Mouse (Mus musculus): ENCODE measurements around the gene Lax1. TPM values are rescaled to one million over a fixed set of nuclear protein-coding genes. Genes with fewer than 3 reads are reported as not detected.
A peak's percentile ranks its signal among the peaks of the same experiment; 100 is the strongest.

Gene Lax1
- total and polyA plus RNA-seq, 3 experiments, result 14.2 to 15.6 (median 14.9) TPM

DNA sequence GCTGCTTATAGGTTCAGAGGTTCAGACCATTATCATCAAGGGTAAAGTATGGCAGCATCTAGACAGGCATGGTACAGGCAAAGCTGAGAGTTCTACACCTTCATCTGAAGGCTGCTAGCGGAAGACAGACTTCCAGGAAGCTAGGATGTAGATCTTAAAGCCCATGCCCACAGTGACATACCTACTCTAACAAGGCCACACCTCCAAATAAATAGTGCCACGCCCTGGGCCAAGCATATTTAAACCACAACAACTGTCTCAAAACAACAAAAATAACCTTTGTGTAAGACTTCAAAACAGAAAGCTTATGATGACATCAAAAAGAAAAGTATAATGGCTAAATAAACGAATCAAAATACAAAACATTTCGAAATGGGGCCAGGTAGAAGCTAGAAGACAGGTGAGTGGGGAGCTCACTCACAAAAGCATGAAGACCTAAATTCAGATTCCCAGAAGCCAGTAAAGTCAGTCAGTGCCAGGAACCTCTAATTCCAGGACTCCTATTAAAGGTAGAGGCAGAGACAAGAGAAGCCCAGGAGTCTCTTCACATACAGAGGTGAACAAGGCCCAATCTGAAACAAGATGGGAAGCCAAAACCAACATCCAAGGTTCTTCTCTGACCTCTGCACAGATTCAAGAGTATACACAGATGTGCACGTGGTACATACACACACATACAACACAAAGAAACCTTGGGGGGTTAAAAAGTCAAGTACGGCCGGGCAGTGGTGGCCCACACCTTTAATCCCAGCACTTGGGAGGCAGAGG lies 39.4 kb downstream of the Lax1 start:
- Histone ChIP-seq H3K79me2 (replicated peaks; ENCODE audit: control insufficient read depth, extremely low read depth, insufficient read depth, poor library complexity, severe bottlenecking) (peaks cover 69% of the 10 kb centered on the region), H3K4me3 (replicated peaks in 1 of 3; ENCODE audit: low read depth in 2 of 3, low read length in 2 of 3, poor library complexity in 1 of 3) (no peak overlapping the region), H3K4me2 (ENCODE audit: insufficient read depth, low read depth, poor library complexity, severe bottlenecking) (no peak overlapping the region), H3K4me1 (ENCODE audit: control insufficient read depth in 1 of 2, insufficient read depth in 2 of 2) (peaks cover 9 to 29% of the 10 kb centered on the region in 2 experiments; a peak in 3 of 4 replicates), H3K36me3 (replicated peaks in 1 of 2; ENCODE audit: control insufficient read depth in 1 of 2, insufficient read depth in 1 of 2, low read length in 1 of 2) (peaks cover 32 to 76% of the 10 kb centered on the region in 2 experiments), H3K9ac (ENCODE audit: insufficient read depth, low read depth) (no peak overlapping the region), H3K27me3 (replicated peaks) (no peaks in the 10 kb centered on the region), H3K9me3 (replicated peaks; ENCODE audit: low read length) (no peaks in the 10 kb centered on the region), H3K27ac (ENCODE audit: insufficient read depth, low read depth) (no peak overlapping the region)
- in situ Hi-C loops (cut with MboI; ENCODE audit: low pct_ligation_motif_present, low pct_unique_long_range_greater_than_20kb, low sequenced_read_pairs) (no loop called here), dilution Hi-C loops (cut with MboI; ENCODE audit: extremely low pct_ligation_motif_present, extremely low pct_unique_long_range_greater_than_20kb, low sequenced_read_pairs) (no loop called here)
- TF ChIP-seq USF1 (IDR thresholded peaks at IDR 0.05; ENCODE audit: low read depth, low read length), result no peak
- no peak for TF ChIP-seq GABPA (IDR thresholded peaks at IDR 0.05; ENCODE audit: insufficient replicate concordance, low read depth, low read length)
- TF ChIP-seq NELFE (IDR thresholded peaks at IDR 0.05; ENCODE audit: low read depth, low read length), result no peak
- TF ChIP-seq MAZ (IDR thresholded peaks at IDR 0.05; ENCODE audit: low read depth, low read length), result no peak
- TF ChIP-seq JUN (IDR thresholded peaks at IDR 0.05; ENCODE audit: insufficient read depth, low read depth, low read length), result no peak
- TF ChIP-seq TBP (conservative IDR thresholded peaks at IDR 0.05; ENCODE audit: low read depth, low read length), result no peak
- TF ChIP-seq USF2 (conservative IDR thresholded peaks at IDR 0.05; ENCODE audit: low read depth, low read length), result no peak
- TF ChIP-seq ZNF384 (IDR thresholded peaks at IDR 0.05; ENCODE audit: low read depth, low read length), result no peak
- TF ChIP-seq CHD2 (IDR thresholded peaks at IDR 0.05; ENCODE audit: low read length), result no peak
- no peak for DNase-seq (ENCODE audit: extremely low read depth)

DNA sequence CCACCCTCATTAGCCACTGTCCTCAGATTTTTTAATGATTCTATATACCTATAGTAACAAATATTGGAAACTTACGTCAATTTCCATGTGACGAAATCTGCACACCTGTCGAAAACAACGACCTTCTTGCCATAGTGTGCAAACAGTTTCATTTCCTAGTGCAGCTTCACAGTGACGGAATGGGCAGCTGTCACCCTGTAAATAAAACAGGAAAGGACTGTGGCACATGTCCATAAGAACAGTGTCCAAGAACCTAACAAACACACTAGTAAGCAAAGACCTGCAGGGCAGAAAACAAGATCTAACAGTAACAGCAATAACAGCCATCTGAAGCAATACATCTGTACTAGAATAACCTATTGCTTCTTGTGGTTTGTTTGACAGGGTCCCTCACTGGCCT lies 44.3 kb downstream of the Lax1 start:
- DNase-seq (ENCODE audit: extremely low read depth), result no peak
- H3K4me3 ChIP-seq (replicated peaks in 1 of 3; ENCODE audit: low read depth in 2 of 3, low read length in 2 of 3, poor library complexity in 1 of 3), result no peak overlapping the region
- H3K9ac ChIP-seq (ENCODE audit: insufficient read depth, low read depth), result no peak overlapping the region
- H3K27me3 ChIP-seq (replicated peaks), result no peaks in the 10 kb centered on the region
- in situ Hi-C loops (cut with MboI; ENCODE audit: low pct_ligation_motif_present, low pct_unique_long_range_greater_than_20kb, low sequenced_read_pairs) (no loop called here), dilution Hi-C loops (cut with MboI; ENCODE audit: extremely low pct_ligation_motif_present, extremely low pct_unique_long_range_greater_than_20kb, low sequenced_read_pairs) (no loop called here)
- peak overlapping the region; percentile 35; the same call in 1 of the 2 replicates for H3K27ac ChIP-seq (ENCODE audit: insufficient read depth, low read depth)
- peaks cover 4 to 11% of the 10 kb centered on the region in 2 experiments; a peak in 3 of 4 replicates for H3K4me1 ChIP-seq (ENCODE audit: control insufficient read depth in 1 of 2, insufficient read depth in 2 of 2)
- H3K79me2 ChIP-seq (replicated peaks; ENCODE audit: control insufficient read depth, extremely low read depth, insufficient read depth, poor library complexity, severe bottlenecking), result peaks cover 45% of the 10 kb centered on the region
- H3K9me3 ChIP-seq (replicated peaks; ENCODE audit: low read length), result no peaks in the 10 kb centered on the region
- H3K4me2 ChIP-seq (ENCODE audit: insufficient read depth, low read depth, poor library complexity, severe bottlenecking), result no peak overlapping the region
- TF ChIP-seq MAFK (IDR thresholded peaks at IDR 0.05; ENCODE audit: insufficient replicate concordance, low read length) (no peak), CHD1 (IDR thresholded peaks at IDR 0.05; ENCODE audit: low read depth, low read length) (no peak), SMC3 (IDR thresholded peaks at IDR 0.05; ENCODE audit: low read depth, low read length) (no peak)
- H3K36me3 ChIP-seq (replicated peaks in 1 of 2; ENCODE audit: control insufficient read depth in 1 of 2, insufficient read depth in 1 of 2, low read length in 1 of 2), result peaks cover 55 to 90% of the 10 kb centered on the region in 2 experiments

DNA sequence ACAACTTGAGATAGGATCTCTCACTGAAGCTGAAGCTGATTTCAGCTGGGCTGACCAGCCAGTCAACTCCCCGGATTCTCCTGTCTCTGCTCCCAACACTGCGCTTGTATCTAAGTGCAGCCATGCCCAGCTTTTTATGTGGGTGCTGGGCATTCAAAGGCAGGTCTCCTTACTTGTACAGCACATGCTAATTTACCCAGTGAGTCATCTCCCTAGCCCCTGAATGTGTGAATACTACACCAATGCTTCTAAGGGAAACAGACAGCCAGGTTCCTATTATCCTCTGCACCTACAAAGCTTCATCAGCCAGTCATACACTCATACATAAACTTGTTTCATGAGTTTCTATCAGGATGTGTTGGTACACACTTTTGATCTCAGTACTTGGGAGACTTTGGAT lies 48.7 kb downstream of the Lax1 start:
- no peak overlapping the region for H3K4me3 ChIP-seq (replicated peaks in 1 of 3; ENCODE audit: low read depth in 2 of 3, low read length in 2 of 3, poor library complexity in 1 of 3)
- no peak overlapping the region for H3K27ac ChIP-seq (ENCODE audit: insufficient read depth, low read depth)
- peaks cover 3 to 6% of the 10 kb centered on the region in 2 experiments; a peak in 3 of 4 replicates for H3K4me1 ChIP-seq (ENCODE audit: control insufficient read depth in 1 of 2, insufficient read depth in 2 of 2)
- H3K4me2 ChIP-seq (ENCODE audit: insufficient read depth, low read depth, poor library complexity, severe bottlenecking), result no peak overlapping the region
- H3K79me2 ChIP-seq (replicated peaks; ENCODE audit: control insufficient read depth, extremely low read depth, insufficient read depth, poor library complexity, severe bottlenecking), result peaks cover 16% of the 10 kb centered on the region
- H3K9me3 ChIP-seq (replicated peaks; ENCODE audit: low read length), result no peaks in the 10 kb centered on the region
- no peaks in the 10 kb centered on the region for H3K27me3 ChIP-seq (replicated peaks)
- peaks cover 80 to 99% of the 10 kb centered on the region in 2 experiments for H3K36me3 ChIP-seq (replicated peaks in 1 of 2; ENCODE audit: control insufficient read depth in 1 of 2, insufficient read depth in 1 of 2, low read length in 1 of 2)
- H3K9ac ChIP-seq (ENCODE audit: insufficient read depth, low read depth), result no peak overlapping the region
- no peak for TF ChIP-seq MEF2A (IDR thresholded peaks at IDR 0.05; ENCODE audit: borderline replicate concordance, low read depth, low read length)
- no peak for TF ChIP-seq MAFK (IDR thresholded peaks at IDR 0.05; ENCODE audit: insufficient replicate concordance, low read length)
- TF ChIP-seq EP300 (IDR thresholded peaks at IDR 0.05; ENCODE audit: low read length), result no peak
- TF ChIP-seq MYC (IDR thresholded peaks at IDR 0.05; ENCODE audit: low read depth, low read length), result no peak
- TF ChIP-seq TBP (conservative IDR thresholded peaks at IDR 0.05; ENCODE audit: low read depth, low read length), result no peak
- no peak for TF ChIP-seq ZNF384 (IDR thresholded peaks at IDR 0.05; ENCODE audit: low read depth, low read length)
- no peak for TF ChIP-seq HCFC1 (IDR thresholded peaks at IDR 0.05; ENCODE audit: low read depth, low read length)
- no peak for TF ChIP-seq E2F4 (IDR thresholded peaks at IDR 0.05; ENCODE audit: insufficient replicate concordance, low read depth, low read length)
- dilution Hi-C loops (cut with MboI; ENCODE audit: extremely low pct_ligation_motif_present, extremely low pct_unique_long_range_greater_than_20kb, low sequenced_read_pairs) (no loop called here), in situ Hi-C loops (cut with MboI; ENCODE audit: low pct_ligation_motif_present, low pct_unique_long_range_greater_than_20kb, low sequenced_read_pairs) (no loop called here)
- DNase-seq (ENCODE audit: extremely low read depth), result no peak

Data from CH12.LX (cell line).